Mouse (Mus musculus) neural tube, embryonic 11.5 days (tissue): ENCODE data around the gene Nr1i2. TPM values are rescaled to one million over a fixed set of nuclear protein-coding genes. Genes with fewer than 3 reads are reported as not detected.

Experiments
- ATAC-seq: fragments of 200-750 bp; cut with Nextera tagmentation; 2 replicates; pipeline ENCODE4 v1.8.0; 2017; ENCODE audit warnings: moderate number of reproducible peaks, mild to moderate bottlenecking, moderate TSS enrichment, moderate library complexity; ENCODE audit not compliant: insufficient read depth, low FRiP score, low TSS enrichment
- DNase-seq: peaks from one replicate; pipeline ENCODE4 v3.0.0-alpha.2; 2015; ENCODE audit warnings: low spot score
- H3K27ac ChIP-seq: fragments of 300-500 bp; sonication (generic); 2 replicates; pipeline ENCODE4 v1.5.1; 2014; ENCODE audit warnings: low read depth, mild to moderate bottlenecking, low read length
- H3K27me3 ChIP-seq: fragments of 300-500 bp; sonication (generic); 2 replicates; pipeline ENCODE4 v1.6.1; 2014; ENCODE audit warnings: mild to moderate bottlenecking, low read length, mixed read lengths; ENCODE audit not compliant: control insufficient read depth, insufficient read depth
- H3K36me3 ChIP-seq: fragments of 300-500 bp; sonication (generic); 2 replicates; pipeline ENCODE4 v1.6.1; 2014; ENCODE audit warnings: mild to moderate bottlenecking, low read length, moderate library complexity, mixed read lengths; ENCODE audit not compliant: control insufficient read depth, insufficient read depth
- H3K4me1 ChIP-seq: fragments of 300-500 bp; sonication (generic); 2 replicates; pipeline ENCODE4 v1.6.1; 2014; ENCODE audit warnings: low read length, mixed read lengths; ENCODE audit not compliant: control insufficient read depth, insufficient read depth
- H3K4me2 ChIP-seq: fragments of 300-500 bp; sonication (generic); 2 replicates; pipeline ENCODE4 v1.6.1; 2014; ENCODE audit warnings: low read depth, mild to moderate bottlenecking, moderate library complexity
- H3K4me3 ChIP-seq: fragments of 300-500 bp; sonication (generic); 2 replicates; pipeline ENCODE4 v1.5.1; 2014; ENCODE audit warnings: low read depth, low read length
- H3K9ac ChIP-seq: fragments of 300-500 bp; sonication (generic); 2 replicates; pipeline ENCODE4 v1.6.1; 2014; ENCODE audit warnings: mild to moderate bottlenecking, low read length
- H3K9me3 ChIP-seq: fragments of 300-500 bp; sonication (generic); 2 replicates; pipeline ENCODE4 v1.6.1; 2016; ENCODE audit warnings: low read length; ENCODE audit not compliant: control insufficient read depth
- WGBS: fragments of 180-500 bp; shearing (Covaris S2); extraction: QIAGEN DNeasy Blood & Tissue Kit; methylation state at CpG from one replicate; pipeline ENCODE4 v1.1.7; 2014; 5-methylcytosine and 5-hydroxymethylcytosine counted together
- polyA plus RNA-seq: library from polyadenylated mRNA; unstranded; fragments of >200 nt; fragmentation: Nextera tagmentation; extraction: Ambion mirVana; gene quantifications from 2 replicates; pipeline ENCODE4 v1.2.1, GENCODE M21; 2014

The Nr1i2 gene
- polyA plus RNA-seq, 1 experiment from 2014 or later, result not detected

DNA sequence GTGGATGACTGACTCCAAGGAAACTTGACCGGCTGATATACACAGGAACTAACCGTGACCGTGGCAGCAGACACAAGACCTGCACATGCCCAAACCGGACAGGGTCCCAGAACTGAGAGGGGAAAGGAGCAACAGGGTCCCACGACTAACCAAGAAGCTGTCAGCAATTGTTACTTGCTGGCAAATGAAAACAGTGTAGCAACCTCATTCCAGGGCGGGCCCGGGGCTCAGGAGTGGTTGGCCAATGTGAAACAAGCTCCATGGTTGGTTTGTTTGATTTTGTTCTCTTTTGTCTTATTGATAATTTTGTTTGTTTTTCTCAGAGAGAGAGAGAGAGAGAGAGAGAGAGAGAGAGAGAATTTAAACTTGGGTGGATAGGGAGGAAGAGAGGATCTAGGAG lies 13.7 kb downstream of the Nr1i2 start:
- no peaks in the 10 kb centered on the region for H3K27me3 ChIP-seq
- no peak for ATAC-seq
- 88% methylated on average over 7 of the region's 7 CpGs for WGBS

DNA sequence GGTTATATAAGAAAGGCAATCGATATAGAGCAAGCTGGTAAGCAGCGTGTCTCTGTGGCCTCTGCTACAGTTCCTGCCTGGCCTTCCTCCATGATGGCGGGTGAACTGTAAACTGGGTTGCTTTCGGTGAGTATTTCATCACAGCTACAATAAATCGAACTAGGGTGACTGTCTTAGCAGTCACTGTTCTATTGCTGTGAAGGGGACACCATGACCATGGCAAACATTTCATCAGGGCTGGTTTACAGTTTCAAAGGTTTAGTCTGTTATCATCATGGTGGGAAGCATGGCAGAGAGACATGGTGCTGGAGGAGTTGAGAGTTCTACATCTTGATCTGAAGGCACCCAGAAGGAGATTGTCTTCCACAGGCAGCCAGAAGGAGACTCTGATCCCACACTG lies 14.8 kb downstream of the Nr1i2 start:
- DNase-seq (no peak), ATAC-seq (no peak)
- Histone ChIP-seq H3K9me3 (no peaks in the 10 kb centered on the region), H3K27me3 (no peaks in the 10 kb centered on the region), H3K9ac (no peak overlapping the region), H3K27ac (no peak overlapping the region), H3K4me2 (no peak overlapping the region), H3K4me1 (no peaks in the 10 kb centered on the region), H3K4me3 (no peak overlapping the region), H3K36me3 (no peaks in the 10 kb centered on the region)
- 94% methylated on average over 5 of the region's 5 CpGs for WGBS

More for the DNA sequence above, 13.7 kb downstream of the Nr1i2 start:
- no peaks in the 10 kb centered on the region for H3K9me3 ChIP-seq
- H3K4me3 ChIP-seq, result no peak overlapping the region
- no peak for DNase-seq
- H3K4me1 ChIP-seq, result no peaks in the 10 kb centered on the region
- H3K27ac ChIP-seq, result no peak overlapping the region
- no peaks in the 10 kb centered on the region for H3K36me3 ChIP-seq
- H3K9ac ChIP-seq, result no peak overlapping the region
- H3K4me2 ChIP-seq, result no peak overlapping the region

DNA sequence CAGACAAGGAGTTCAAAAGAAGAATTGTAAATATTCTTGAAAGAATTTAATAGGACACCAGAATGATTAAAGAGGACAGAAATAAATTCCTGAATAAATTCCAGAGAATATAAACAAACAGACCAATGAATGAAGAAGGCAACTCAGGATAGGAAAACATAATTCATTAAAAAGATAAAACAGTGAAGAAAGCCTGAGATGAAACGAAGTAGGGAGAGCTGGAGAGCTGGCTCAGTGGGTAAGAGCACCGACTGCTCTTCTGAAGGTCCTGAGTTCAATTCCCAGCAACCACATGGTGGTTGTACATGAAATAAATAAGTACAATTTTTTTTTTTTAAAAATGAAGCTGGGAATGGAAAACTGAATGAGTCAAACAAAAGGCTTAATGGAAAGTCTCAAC lies 19.9 kb downstream of the Nr1i2 start:
- Histone ChIP-seq H3K4me3 (no peak overlapping the region), H3K9me3 (no peaks in the 10 kb centered on the region), H3K4me2 (no peak overlapping the region), H3K27ac (no peak overlapping the region), H3K36me3 (no peaks in the 10 kb centered on the region), H3K27me3 (no peaks in the 10 kb centered on the region), H3K4me1 (no peaks in the 10 kb centered on the region), H3K9ac (no peak overlapping the region)
- 89% methylated on average over 2 of the region's 2 CpGs for WGBS
- ATAC-seq (no peak), DNase-seq (no peak)

DNA sequence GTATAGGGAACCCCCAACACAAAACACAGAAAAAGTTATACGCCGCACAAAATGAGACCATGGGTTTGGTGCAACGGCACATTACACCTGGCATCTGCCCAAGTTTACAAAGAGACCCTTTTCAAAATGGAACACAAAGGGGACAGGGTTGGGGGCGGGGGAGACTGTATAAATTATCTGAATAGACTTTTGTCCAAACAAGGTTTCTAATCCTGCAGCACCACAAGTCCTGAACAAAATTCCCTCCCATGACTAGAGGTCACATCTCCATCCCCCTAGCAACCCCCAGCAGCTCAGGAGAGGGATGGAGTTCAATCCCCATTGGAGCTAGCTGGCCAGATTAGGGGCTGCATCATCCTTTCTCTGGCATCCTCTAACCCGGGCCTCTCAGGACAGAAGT lies 22.1 kb downstream of the Nr1i2 start:
- Histone ChIP-seq H3K9me3 (no peaks in the 10 kb centered on the region), H3K27me3 (no peaks in the 10 kb centered on the region), H3K4me1 (no peaks in the 10 kb centered on the region), H3K9ac (no peak overlapping the region), H3K27ac (no peak overlapping the region), H3K36me3 (no peaks in the 10 kb centered on the region), H3K4me2 (no peak overlapping the region), H3K4me3 (no peak overlapping the region)
- no peak for DNase-seq
- 62% methylated on average over 5 of the region's 5 CpGs for WGBS
- no peak for ATAC-seq

DNA sequence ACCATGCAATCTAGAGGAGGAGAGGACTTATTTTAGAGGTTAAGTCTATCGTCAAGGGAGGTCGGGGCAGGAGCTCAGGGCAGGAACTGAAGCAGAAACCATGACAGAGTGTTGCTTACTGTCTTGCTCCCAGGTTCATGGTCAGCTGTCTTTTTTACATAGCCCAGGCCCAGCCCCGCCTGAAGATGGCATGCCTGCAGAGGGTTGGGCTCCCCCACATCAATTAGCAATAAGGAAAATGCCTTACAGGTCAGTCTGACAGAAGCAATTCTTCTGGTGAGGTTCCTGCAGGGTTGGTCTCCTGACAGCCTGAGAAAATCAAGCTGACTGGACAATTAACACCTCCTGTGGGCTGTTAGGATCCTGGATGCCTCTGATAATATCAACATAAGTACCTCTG lies 23.0 kb downstream of the Nr1i2 start:
- DNase-seq (no peak), ATAC-seq (no peak)
- Histone ChIP-seq H3K4me3 (no peak overlapping the region), H3K4me2 (no peak overlapping the region), H3K9me3 (no peaks in the 10 kb centered on the region), H3K27me3 (no peaks in the 10 kb centered on the region), H3K9ac (no peak overlapping the region), H3K27ac (no peak overlapping the region), H3K36me3 (no peaks in the 10 kb centered on the region), H3K4me1 (no peaks in the 10 kb centered on the region)
- 64% methylated on average over 3 of the region's 3 CpGs for WGBS

DNA sequence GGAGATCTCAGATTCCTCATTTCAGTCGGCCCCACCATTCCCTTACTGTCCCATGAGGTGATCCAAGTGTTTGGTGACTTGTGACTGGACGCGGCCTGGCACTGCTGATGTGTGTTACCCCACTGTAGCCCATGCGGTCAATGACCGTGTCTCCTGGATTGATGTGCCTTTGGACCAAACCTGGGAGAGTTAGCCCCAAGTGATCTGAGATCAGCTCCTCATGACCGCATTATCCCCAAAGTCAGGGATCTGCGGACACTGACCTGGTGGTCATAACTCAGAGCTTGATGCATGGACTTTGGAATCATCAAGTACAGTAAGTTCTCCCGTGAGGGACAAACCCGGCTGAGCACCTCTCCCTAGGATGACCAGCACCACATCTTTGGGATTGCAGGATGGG lies 38.7 kb downstream of the Nr1i2 start:
- WGBS, result 90% methylated on average over 9 of the region's 9 CpGs
- Histone ChIP-seq H3K4me3 (no peak overlapping the region), H3K27me3 (no peaks in the 10 kb centered on the region), H3K4me1 (no peaks in the 10 kb centered on the region), H3K4me2 (no peak overlapping the region), H3K9ac (no peak overlapping the region), H3K36me3 (no peaks in the 10 kb centered on the region), H3K27ac (no peak overlapping the region), H3K9me3 (no peaks in the 10 kb centered on the region)
- DNase-seq (no peak), ATAC-seq (no peak)

DNA sequence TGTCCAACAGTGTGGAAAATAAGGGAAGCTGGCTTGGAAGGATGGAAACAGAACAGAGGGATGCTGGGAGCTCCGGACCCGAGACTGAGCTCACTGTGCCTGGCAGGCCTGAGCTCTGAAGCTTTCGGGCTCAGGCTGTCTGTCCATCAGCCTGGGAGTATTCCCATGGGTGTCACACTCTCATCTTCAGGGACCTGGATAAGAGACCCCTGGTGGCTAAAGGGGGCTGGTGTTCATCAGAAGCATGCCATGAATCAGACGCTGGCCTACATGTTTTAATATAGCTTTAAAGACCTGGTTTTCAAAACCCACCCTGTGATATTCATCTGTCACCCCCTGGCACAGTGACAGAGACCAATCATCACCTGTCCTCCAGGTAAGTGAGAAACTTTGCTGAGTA lies 39.5 kb downstream of the Nr1i2 start:
- ATAC-seq, result no peak
- no peak for DNase-seq
- H3K4me1 ChIP-seq, result no peaks in the 10 kb centered on the region
- H3K9ac ChIP-seq, result no peak overlapping the region
- H3K4me3 ChIP-seq, result no peak overlapping the region
- H3K36me3 ChIP-seq, result no peaks in the 10 kb centered on the region
- H3K9me3 ChIP-seq, result no peaks in the 10 kb centered on the region
- no peak overlapping the region for H3K27ac ChIP-seq
- H3K4me2 ChIP-seq, result no peak overlapping the region
- WGBS, result 81% methylated on average over 4 of the region's 4 CpGs
- no peaks in the 10 kb centered on the region for H3K27me3 ChIP-seq

DNA sequence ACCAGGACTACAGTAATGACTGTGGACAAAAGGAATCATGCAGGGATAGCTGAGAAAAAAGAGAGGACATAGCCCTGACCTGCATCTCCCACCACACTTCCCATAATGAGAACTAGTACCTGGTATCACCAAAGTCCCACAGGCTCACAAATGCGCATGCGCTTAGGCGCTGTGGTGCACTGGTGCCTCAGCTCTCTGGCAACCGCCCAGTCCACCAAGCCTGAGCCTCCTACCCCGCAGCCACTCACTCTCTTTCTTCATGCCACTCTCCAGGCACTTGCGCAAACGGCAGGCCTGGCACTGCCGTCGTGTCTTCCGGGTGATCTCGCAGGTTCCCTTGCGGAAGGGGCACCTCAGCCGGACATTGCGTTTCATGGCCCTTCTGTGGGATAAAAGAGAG lies 40.6 kb downstream of the Nr1i2 start:
- DNase-seq (no peak), ATAC-seq (no peak)
- H3K9ac ChIP-seq, result no peak overlapping the region
- H3K4me3 ChIP-seq, result no peak overlapping the region
- no peaks in the 10 kb centered on the region for H3K9me3 ChIP-seq
- no peaks in the 10 kb centered on the region for H3K36me3 ChIP-seq
- no peak overlapping the region for H3K4me2 ChIP-seq
- 83% methylated on average over 14 of the region's 14 CpGs for WGBS
- no peaks in the 10 kb centered on the region for H3K4me1 ChIP-seq
- no peak overlapping the region for H3K27ac ChIP-seq
- H3K27me3 ChIP-seq, result no peaks in the 10 kb centered on the region

DNA sequence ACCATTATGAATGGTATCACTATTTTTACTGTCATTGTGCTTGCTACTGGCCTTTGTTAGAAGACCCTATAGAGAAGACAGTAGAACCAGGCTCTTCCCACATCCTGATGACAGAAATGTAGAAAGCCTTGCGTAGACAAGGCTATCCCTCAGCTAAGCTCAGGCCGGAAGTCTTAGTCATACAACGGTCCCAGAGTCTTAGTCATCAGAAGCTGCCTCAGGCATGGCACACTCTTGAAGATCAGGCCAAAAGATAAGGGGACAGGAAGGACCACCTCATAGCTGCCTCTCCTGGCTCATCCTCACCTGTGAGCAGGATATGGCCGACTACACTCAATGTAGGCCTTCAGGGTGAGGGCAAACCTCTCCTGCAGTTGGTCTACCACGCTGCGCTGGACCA lies 44.2 kb downstream of the Nr1i2 start:
- H3K36me3 ChIP-seq, result no peaks in the 10 kb centered on the region
- no peak overlapping the region for H3K27ac ChIP-seq
- no peaks in the 10 kb centered on the region for H3K4me1 ChIP-seq
- no peaks in the 10 kb centered on the region for H3K9me3 ChIP-seq
- H3K4me3 ChIP-seq, result no peak overlapping the region
- ATAC-seq (no peak), DNase-seq (no peak)
- WGBS, result 96% methylated on average over 6 of the region's 6 CpGs
- H3K27me3 ChIP-seq, result no peaks in the 10 kb centered on the region
- H3K9ac ChIP-seq, result no peak overlapping the region
- no peak overlapping the region for H3K4me2 ChIP-seq
